Mouse (Mus musculus): Measurements from ENCODE around the gene Ssna1.

DNA sequence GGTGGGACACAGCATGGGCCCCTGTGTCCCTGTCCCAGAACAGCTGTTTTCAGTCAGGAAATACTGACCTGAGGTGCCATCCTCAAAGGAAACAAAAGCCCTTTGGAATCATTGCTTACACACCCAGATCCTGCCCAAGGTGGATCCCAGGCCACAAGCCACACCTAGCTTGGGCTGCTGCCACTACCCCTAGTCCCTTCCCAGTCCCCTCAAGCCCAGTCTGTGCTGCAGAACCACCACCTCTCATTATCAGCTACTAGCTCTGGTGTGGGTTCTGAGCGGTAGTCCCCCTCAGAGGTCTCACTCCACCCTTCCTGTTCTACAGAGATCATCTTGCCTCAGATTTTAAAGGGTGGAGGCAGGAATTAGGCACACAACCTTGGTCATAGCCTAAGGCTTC is 14.1 kb upstream of the Ssna1 start:
- TF ChIP-seq HCFC1 (IDR thresholded peaks at IDR 0.05; ENCODE audit: low read depth, low read length), result no peak
- no peak for TF ChIP-seq TCF12 (IDR thresholded peaks at IDR 0.05; ENCODE audit: low read depth, low read length)
- no peak for TF ChIP-seq CTCF (conservative IDR thresholded peaks at IDR 0.05 in 1 of 2, IDR thresholded peaks at IDR 0.05 in 1 of 2; ENCODE audit: low read depth in 2 of 2, low read length in 2 of 2)
- TF ChIP-seq SIN3A (IDR thresholded peaks at IDR 0.05; ENCODE audit: low read length), result no peak
- no peak for TF ChIP-seq POLR2A (IDR thresholded peaks at IDR 0.05; ENCODE audit: low read depth, low read length)
- TF ChIP-seq ETS1 (conservative IDR thresholded peaks at IDR 0.05; ENCODE audit: low read depth, low read length), result no peak
- no peak for TF ChIP-seq GABPA (IDR thresholded peaks at IDR 0.05; ENCODE audit: insufficient replicate concordance, low read depth, low read length)
- no peak for TF ChIP-seq USF2 (conservative IDR thresholded peaks at IDR 0.05; ENCODE audit: low read depth, low read length)
- no peak for TF ChIP-seq RCOR1 (conservative IDR thresholded peaks at IDR 0.05; ENCODE audit: low read depth, low read length)
- TF ChIP-seq EP300 (IDR thresholded peaks at IDR 0.05; ENCODE audit: low read length), result no peak
- no peak for TF ChIP-seq KAT2A (IDR thresholded peaks at IDR 0.05; ENCODE audit: insufficient replicate concordance, low read length)

Measured in CH12.LX (cell line).